Mouse (Mus musculus) mammary gland, adult 2 months (tissue): ENCODE results near the gene Lrrc74a. TPM values are rescaled to one million over a fixed set of nuclear protein-coding genes. Genes with fewer than 3 reads are reported as not detected.

Experiments used
- polyA plus RNA-seq: library from polyadenylated mRNA; depleted of rRNA; stranded (reverse); fragments of >200 nt; gene quantifications from 2 replicates; pipeline ENCODE4 v1.2.3, GENCODE M21; 2012; ENCODE audit warnings: low replicate concordance; rRNA removed

The Lrrc74a gene
- polyA plus RNA-seq, result not detected in 2 replicates

GRCm38 (mm10) chr12:86734319-86734810 lies at the start of gene Lrrc74a:
Gene Lrrc74a, plus strand, starts transcription at chr12:86734369.

GRCm38 (mm10) chr12:86726120-86726640 lies 8.0 kb upstream of the Lrrc74a start, which contains the start of gene Angel1:
Gene Angel1, minus strand, starts transcription at chr12:86726460.

Other genes starting within 250 kb of the Lrrc74a start
- gene Vash1, start 55.7 kb upstream of the Lrrc74a start, polyA plus RNA-seq, result 4.5 and 14.6 TPM in 2 replicates
- gene Angel1, start 7.9 kb upstream of the Lrrc74a start, polyA plus RNA-seq, result 7.9 and 16.3 TPM in 2 replicates
- 30.2 and 94.8 TPM in 2 replicates for gene Irf2bpl, start 150.4 kb downstream of the Lrrc74a start, polyA plus RNA-seq
- gene Cipc, start 212.7 kb downstream of the Lrrc74a start, polyA plus RNA-seq, result 30.2 and 36.1 TPM in 2 replicates